Mouse (Mus musculus) midbrain, postnatal 0 days (tissue): ENCODE data around the gene Pcsk6. TPM values are rescaled to one million over a fixed set of nuclear protein-coding genes. Genes with fewer than 3 reads are reported as not detected.

Source experiments
- ATAC-seq: fragments of 200-750 bp; cut with Nextera tagmentation; 2 replicates; pipeline ENCODE4 v1.8.0; 2017; ENCODE audit warnings: moderate number of reproducible peaks, mild to moderate bottlenecking, moderate TSS enrichment, moderate library complexity; ENCODE audit not compliant: low FRiP score
- DNase-seq: peaks from one replicate; pipeline ENCODE4 v3.0.0-alpha.2; 2015; ENCODE audit warnings: low spot score
- H3K27ac ChIP-seq: fragments of 300-500 bp; sonication (generic); 2 replicates; pipeline ENCODE4 v1.5.1; 2014; ENCODE audit warnings: low read depth, mild to moderate bottlenecking, low read length, mixed read lengths
- H3K27me3 ChIP-seq: fragments of 300-500 bp; sonication (generic); 2 replicates; pipeline ENCODE4 v1.6.1; 2014; ENCODE audit warnings: low read length, control low read depth, mixed read lengths; ENCODE audit not compliant: insufficient read depth
- H3K36me3 ChIP-seq: fragments of 300-500 bp; sonication (generic); 2 replicates; pipeline ENCODE4 v1.6.1; 2014; ENCODE audit warnings: low read length, control low read depth, mixed read lengths; ENCODE audit not compliant: insufficient read depth
- H3K4me1 ChIP-seq: fragments of 300-500 bp; sonication (generic); 2 replicates; pipeline ENCODE4 v1.6.1; 2014; ENCODE audit warnings: mild to moderate bottlenecking, control low read depth, antibody characterized with exemption, low read length, mixed read lengths; ENCODE audit not compliant: insufficient read depth
- H3K4me2 ChIP-seq: fragments of 300-500 bp; sonication (generic); 2 replicates; pipeline ENCODE4 v1.6.1; 2014; ENCODE audit warnings: low read depth, mild to moderate bottlenecking, low read length, mixed read lengths; ENCODE audit not compliant: poor library complexity, severe bottlenecking
- H3K4me3 ChIP-seq: fragments of 300-500 bp; sonication (generic); 2 replicates; pipeline ENCODE4 v1.5.1; 2014; ENCODE audit warnings: low read depth, mild to moderate bottlenecking, low read length, moderate library complexity
- H3K9ac ChIP-seq: fragments of 300-500 bp; sonication (generic); replicated peaks from 2 replicates; pipeline ENCODE4 v1.6.1; 2014; ENCODE audit warnings: mild to moderate bottlenecking, low read length, moderate library complexity, mixed read lengths; ENCODE audit not compliant: poor library complexity, severe bottlenecking
- H3K9me3 ChIP-seq: fragments of 300-500 bp; sonication (generic); 2 replicates; pipeline ENCODE4 v1.6.1; 2016; ENCODE audit warnings: low read length, control low read depth
- CTCF ChIP-seq: IDR thresholded peaks from 2 replicates; pipeline ENCODE4 v1.5.1; 2016; ENCODE audit warnings: antibody characterized with exemption, mild to moderate bottlenecking
- WGBS: fragments of 180-500 bp; shearing (Covaris S2); extraction: QIAGEN DNeasy Blood & Tissue Kit; methylation state at CpG from one replicate; pipeline ENCODE4 v1.1.7; 2014; 5-methylcytosine and 5-hydroxymethylcytosine counted together
- polyA plus RNA-seq: library from polyadenylated mRNA; unstranded; fragments of >200 nt; fragmentation: Nextera tagmentation; extraction: Ambion mirVana; gene quantifications from 2 replicates; pipeline ENCODE4 v1.2.1, GENCODE M21; 2015
- total RNA-seq: library from RNA; depleted of rRNA; stranded (reverse); fragments of >200 nt; gene quantifications from 2 replicates; pipeline ENCODE4 v1.2.3, GENCODE M21; 2014

The Pcsk6 gene
- total and polyA plus RNA-seq, 2 experiments from 2014 or later: 1.5 to 14.9 TPM

- H3K36me3 ChIP-seq: no peaks in the 10 kb centered on the region
- no peaks in the 10 kb centered on the region for H3K4me1 ChIP-seq
- 91% methylated on average over 4 of the region's 4 CpGs for WGBS
- no peak for DNase-seq
- H3K4me2 ChIP-seq: no peak overlapping the region
- no peak for ATAC-seq
- no peak overlapping the region for H3K9ac ChIP-seq
- H3K9me3 ChIP-seq: no peaks in the 10 kb centered on the region
- H3K27me3 ChIP-seq: no peaks in the 10 kb centered on the region
- H3K4me3 ChIP-seq: no peak overlapping the region
- no peak overlapping the region for H3K27ac ChIP-seq
- TF ChIP-seq CTCF: no peak
Measured at GRCm38 (mm10) chr7:65988249-65988648, 126.7 kb downstream of the Pcsk6 start.

- ATAC-seq: no peak
Measured at GRCm38 (mm10) chr7:65988709-65989108, 127.2 kb downstream of the Pcsk6 start.

GRCm38 (mm10) chr7:65992329-65992728 is 130.8 kb downstream of the Pcsk6 start:
- no peak for TF ChIP-seq CTCF
- no peak overlapping the region for H3K9ac ChIP-seq
- ATAC-seq (no peak), DNase-seq (no peak)
- no peak overlapping the region for H3K4me3 ChIP-seq
- H3K4me1 ChIP-seq: no peaks in the 10 kb centered on the region
- no peak overlapping the region for H3K27ac ChIP-seq
- H3K36me3 ChIP-seq: no peaks in the 10 kb centered on the region
- 84% methylated on average over 6 of the region's 6 CpGs for WGBS
- H3K4me2 ChIP-seq: no peak overlapping the region
- H3K9me3 ChIP-seq: no peaks in the 10 kb centered on the region
- H3K27me3 ChIP-seq: no peaks in the 10 kb centered on the region

More at GRCm38 (mm10) chr7:65988709-65989108, 127.2 kb downstream of the Pcsk6 start:
- H3K4me3 ChIP-seq: no peak overlapping the region
- no peaks in the 10 kb centered on the region for H3K9me3 ChIP-seq
- TF ChIP-seq CTCF: no peak
- H3K27ac ChIP-seq: no peak overlapping the region
- no peaks in the 10 kb centered on the region for H3K36me3 ChIP-seq
- H3K4me2 ChIP-seq: no peak overlapping the region
- H3K9ac ChIP-seq: no peak overlapping the region
- H3K27me3 ChIP-seq: no peaks in the 10 kb centered on the region
- no peak for DNase-seq
- H3K4me1 ChIP-seq: no peaks in the 10 kb centered on the region
- WGBS: 90% methylated on average over 5 of the region's 5 CpGs

DNA sequence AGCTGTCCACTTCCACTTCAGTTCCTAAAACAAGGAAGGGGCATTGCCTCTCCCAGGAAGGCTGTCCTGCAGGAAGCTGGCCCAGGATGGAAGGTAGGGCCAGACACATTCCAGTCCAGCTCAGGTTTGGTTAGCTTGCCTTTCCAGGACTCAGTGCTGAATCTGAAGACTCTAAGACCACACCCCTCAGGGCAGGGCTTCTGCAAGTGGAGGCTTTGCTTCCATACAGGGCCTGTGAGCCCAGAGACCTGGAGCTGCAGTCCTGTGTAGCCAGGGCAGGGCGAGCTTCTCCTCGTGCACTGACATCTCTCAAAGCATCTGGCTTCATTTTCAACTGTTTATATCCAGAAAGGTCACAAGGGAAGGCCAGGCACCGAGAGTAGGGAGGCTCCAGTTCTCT is 131.9 kb downstream of the Pcsk6 start:
- H3K9ac ChIP-seq: no peak overlapping the region
- H3K27me3 ChIP-seq: no peaks in the 10 kb centered on the region
- no peak overlapping the region for H3K4me2 ChIP-seq
- no peak for TF ChIP-seq CTCF
- H3K9me3 ChIP-seq: no peaks in the 10 kb centered on the region
- H3K36me3 ChIP-seq: no peaks in the 10 kb centered on the region
- no peaks in the 10 kb centered on the region for H3K4me1 ChIP-seq
- no peak overlapping the region for H3K4me3 ChIP-seq
- ATAC-seq: no peak
- DNase-seq: no peak
- no peak overlapping the region for H3K27ac ChIP-seq
- WGBS: 70% methylated on average over 3 of the region's 3 CpGs

GRCm38 (mm10) chr7:66001035-66001754 is 139.7 kb downstream of the Pcsk6 start:
- H3K27me3 ChIP-seq: no peaks in the 10 kb centered on the region
- H3K27ac ChIP-seq: no peak overlapping the region
- no peaks in the 10 kb centered on the region for H3K36me3 ChIP-seq
- H3K4me1 ChIP-seq: no peaks in the 10 kb centered on the region
- TF ChIP-seq CTCF: no peak
- no peak overlapping the region for H3K9ac ChIP-seq
- no peak overlapping the region for H3K4me2 ChIP-seq
- H3K9me3 ChIP-seq: peaks cover 5% of the 10 kb centered on the region; the same call in 1 of the 2 replicates
- DNase-seq (no peak), ATAC-seq (no peak)
- 87% methylated on average over 16 of the region's 16 CpGs for WGBS
- no peak overlapping the region for H3K4me3 ChIP-seq

GRCm38 (mm10) chr7:66001797-66002196 is 140.3 kb downstream of the Pcsk6 start:
- no peaks in the 10 kb centered on the region for H3K36me3 ChIP-seq
- H3K27me3 ChIP-seq: no peaks in the 10 kb centered on the region
- H3K4me1 ChIP-seq: no peaks in the 10 kb centered on the region
- TF ChIP-seq CTCF: no peak
- H3K9ac ChIP-seq: no peak overlapping the region
- no peak for ATAC-seq
- H3K9me3 ChIP-seq: peaks cover 5% of the 10 kb centered on the region; the same call in 1 of the 2 replicates
- H3K4me2 ChIP-seq: no peak overlapping the region
- WGBS: 66% methylated on average over 3 of the region's 3 CpGs
- no peak for DNase-seq
- H3K4me3 ChIP-seq: no peak overlapping the region
- no peak overlapping the region for H3K27ac ChIP-seq
